Mouse (Mus musculus) 3134 (cell line): ENCODE measurements around the gene Fasl.

Experiments
- DNase-seq: peaks from one replicate; pipeline ENCODE4 v3.0.0-alpha.2; 2011; ENCODE audit warnings: low spot score; ENCODE audit not compliant: insufficient read length; ENCODE audit errors: extremely low read depth

Gene Fasl

GRCm38 (mm10) chr1:161764964-161765363 is 23.3 kb downstream of the Fasl start:
- no peak for DNase-seq

GRCm38 (mm10) chr1:161761556-161761955 is 26.7 kb downstream of the Fasl start:
- no peak for DNase-seq

- DNase-seq, result no peak
Measured at GRCm38 (mm10) chr1:161756547-161756946, 31.7 kb downstream of the Fasl start.

DNA sequence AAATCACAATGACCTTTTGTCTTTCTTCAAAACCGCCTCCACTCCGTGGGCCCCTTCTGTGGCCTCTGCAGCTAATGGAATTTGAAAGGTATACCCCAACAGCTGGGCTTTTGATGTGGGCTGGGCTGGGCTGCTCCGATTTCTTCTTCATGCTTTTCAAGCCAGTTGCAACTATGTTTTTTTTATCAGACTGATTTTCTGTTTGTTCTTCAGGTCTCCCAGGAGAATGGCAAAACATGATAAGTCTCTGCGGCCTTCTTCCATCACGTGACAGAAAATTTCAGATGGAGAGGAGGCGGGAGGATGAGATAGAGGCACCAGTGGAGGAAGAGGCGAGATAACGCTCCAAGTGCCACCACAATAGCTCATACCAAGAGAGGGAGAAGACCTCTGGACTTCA is 37.0 kb downstream of the Fasl start:
- DNase-seq, result no peak

- DNase-seq, result no peak
Measured at GRCm38 (mm10) chr1:161750471-161751041, 37.7 kb downstream of the Fasl start.

- DNase-seq, result no peak
Measured at GRCm38 (mm10) chr1:161748685-161749084, 39.6 kb downstream of the Fasl start.

- DNase-seq, result no peak
Measured at GRCm38 (mm10) chr1:161748138-161748537, 40.2 kb downstream of the Fasl start.

GRCm38 (mm10) chr1:161746542-161747302 is 41.6 kb downstream of the Fasl start:
- no peak for DNase-seq

- DNase-seq, result no peak
Measured at GRCm38 (mm10) chr1:161744855-161745254, 43.4 kb downstream of the Fasl start.

DNA sequence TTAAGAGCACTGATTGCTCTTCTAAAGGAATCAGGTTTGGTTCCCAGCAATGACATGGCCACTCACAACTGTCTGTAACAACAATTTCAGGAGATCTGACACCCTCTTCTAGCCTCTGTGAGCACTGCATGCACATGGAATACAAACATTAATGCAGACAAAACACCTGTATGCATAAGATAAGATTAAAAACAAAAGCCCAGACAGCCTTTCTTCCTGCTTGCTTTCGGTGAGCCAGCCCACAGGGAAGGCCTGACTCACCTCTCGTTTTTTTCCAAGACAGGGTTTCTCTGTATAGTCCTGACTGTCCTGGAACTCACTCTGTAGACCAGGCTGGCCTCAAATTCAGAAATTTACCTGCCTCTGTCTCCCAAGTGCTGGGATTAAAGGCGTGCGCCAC is 44.1 kb downstream of the Fasl start:
- DNase-seq, result no peak

- DNase-seq, result no peak
Measured at GRCm38 (mm10) chr1:161742481-161743267, 45.6 kb downstream of the Fasl start.

GRCm38 (mm10) chr1:161736848-161737247 is 51.4 kb downstream of the Fasl start:
- no peak for DNase-seq

GRCm38 (mm10) chr1:161736255-161736654 is 52.0 kb downstream of the Fasl start:
- no peak for DNase-seq

GRCm38 (mm10) chr1:161735465-161736046 is 52.7 kb downstream of the Fasl start:
- no peak for DNase-seq

- peak; percentile 78 for DNase-seq
Measured at GRCm38 (mm10) chr1:161734741-161735211, 53.5 kb downstream of the Fasl start.

DNA sequence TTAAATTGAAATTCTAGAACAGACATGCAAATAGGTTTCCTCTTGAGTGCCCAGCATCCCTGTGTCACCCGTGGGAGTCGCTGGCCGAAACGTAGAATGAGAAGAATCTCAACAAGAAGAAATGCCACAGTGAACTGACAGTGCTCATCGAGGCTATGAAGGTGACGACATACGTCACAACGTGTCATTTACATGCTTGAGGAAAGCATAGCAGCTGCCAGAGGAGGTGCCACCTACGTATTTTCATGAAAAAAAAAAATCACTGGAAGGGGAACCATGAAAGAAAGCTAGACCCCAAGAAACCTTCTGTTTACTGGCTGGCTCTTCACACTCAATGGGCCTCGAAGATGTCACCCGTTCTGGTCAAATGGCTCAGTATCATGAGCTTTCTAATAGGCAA is 54.0 kb downstream of the Fasl start:
- no peak for DNase-seq
